Mouse (Mus musculus) lung, postnatal 36 days (tissue): ENCODE results near the gene Zfp444.

ENCODE experiments used
- DNase-seq: peaks from one replicate; pipeline ENCODE4 v3.0.0; 2022; ENCODE audit warnings: mixed read lengths

Gene Zfp444

GRCm38 (mm10) chr7:6172006-6172649, at the start of gene Zfp444:
Gene Zfp444, plus strand, starts transcription at chr7:6172226.
- peak; percentile 99 for DNase-seq

GRCm38 (mm10) chr7:6126690-6127448, 45.2 kb upstream of the Zfp444 start:
- DNase-seq: peak; percentile 92

GRCm38 (mm10) chr7:6130346-6130745, 41.7 kb upstream of the Zfp444 start:
- no peak for DNase-seq

GRCm38 (mm10) chr7:6132646-6133045, 39.4 kb upstream of the Zfp444 start:
- no peak for DNase-seq

- DNase-seq: no peak
These were observed 35.5 kb upstream of the Zfp444 start for GRCm38 (mm10) chr7:6136497-6136896.

- no peak for DNase-seq
These were observed 32.7 kb upstream of the Zfp444 start for GRCm38 (mm10) chr7:6139295-6139694.

- DNase-seq: no peak
These were observed 28.0 kb upstream of the Zfp444 start for GRCm38 (mm10) chr7:6143991-6144531.

- DNase-seq: peak; percentile 46
These were observed 26.4 kb upstream of the Zfp444 start for GRCm38 (mm10) chr7:6145423-6146188.

GRCm38 (mm10) chr7:6146194-6146981, 25.6 kb upstream of the Zfp444 start:
- no peak for DNase-seq

- no peak for DNase-seq
These were observed 25.1 kb upstream of the Zfp444 start for GRCm38 (mm10) chr7:6146982-6147325.

GRCm38 (mm10) chr7:6147688-6148087, 24.3 kb upstream of the Zfp444 start:
- DNase-seq: peak; percentile 69

- DNase-seq: no peak
These were observed 20.8 kb upstream of the Zfp444 start for GRCm38 (mm10) chr7:6151266-6151665.

- DNase-seq: no peak
These were observed 20.0 kb upstream of the Zfp444 start for GRCm38 (mm10) chr7:6152036-6152435.

GRCm38 (mm10) chr7:6153131-6153530, 18.9 kb upstream of the Zfp444 start:
- DNase-seq: no peak

GRCm38 (mm10) chr7:6154164-6154563, 17.9 kb upstream of the Zfp444 start:
- DNase-seq: no peak

GRCm38 (mm10) chr7:6155031-6155872, 16.8 kb upstream of the Zfp444 start:
- DNase-seq: peak; percentile 81

- peak; percentile 96 for DNase-seq
These were observed 16.1 kb upstream of the Zfp444 start, which contains the start of gene Zfp787 for GRCm38 (mm10) chr7:6155901-6156411. Gene Zfp787, minus strand, starts transcription at chr7:6155997.

- DNase-seq: no peak
These were observed 15.0 kb upstream of the Zfp444 start for GRCm38 (mm10) chr7:6156901-6157472.

GRCm38 (mm10) chr7:6157479-6157878, 14.5 kb upstream of the Zfp444 start:
- DNase-seq: no peak

- no peak for DNase-seq
These were observed 12.4 kb upstream of the Zfp444 start for GRCm38 (mm10) chr7:6159604-6160003.

- peak; percentile 67 for DNase-seq
These were observed 10.5 kb upstream of the Zfp444 start for GRCm38 (mm10) chr7:6161541-6161940.
